Mouse (Mus musculus): Measurements from ENCODE around the gene Styxl1.

DNA sequence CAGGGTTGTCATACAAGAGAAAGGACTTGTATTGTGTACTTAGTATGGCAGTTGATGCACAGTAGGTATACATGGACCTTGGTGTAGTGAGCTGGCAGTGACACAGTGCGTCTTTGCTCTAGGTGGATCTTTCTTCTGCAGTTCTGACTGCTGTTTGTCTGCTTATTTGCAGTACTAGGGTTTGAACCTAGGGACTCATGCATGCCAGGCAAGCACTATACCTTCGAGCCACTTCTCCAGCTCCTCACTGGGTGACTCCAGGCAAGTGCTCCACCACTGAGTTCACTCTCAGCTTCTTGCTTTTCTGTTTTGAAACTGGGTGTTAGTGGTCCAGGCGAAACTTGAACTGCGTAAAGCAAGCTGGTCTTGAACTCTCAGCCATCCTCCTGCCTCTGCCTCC lies 76.6 kb downstream of the Styxl1 start:
- TF ChIP-seq CTCF (IDR thresholded peaks at IDR 0.05; ENCODE audit: low read depth): no peak
- no peak for TF ChIP-seq EP300 (optimal IDR thresholded peaks at IDR 0.05)
